Mouse (Mus musculus) gastrocnemius, postnatal 14 days (tissue): ENCODE measurements around the gene Uckl1. TPM values are rescaled to one million over a fixed set of nuclear protein-coding genes. Genes with fewer than 3 reads are reported as not detected.

Source experiments
- DNase-seq: peaks from one replicate; pipeline ENCODE4 v3.0.0; 2021; ENCODE audit warnings: mixed read lengths
- intact Hi-C: fragments of 180-260 bp; cut with DNase I; formaldehyde crosslinking; loops from one replicate; pipeline ENCODE4 v1.15.1; 2025; ENCODE audit warnings: low total_unique reads
- total RNA-seq, 2 experiments: library from RNA; stranded (reverse); gene quantifications; 2 replicates each; pipeline ENCODE4 v1.2.3; 2021

Gene Uckl1
- total RNA-seq, 2 experiments from 2014 or later: 28.8 to 29.7 TPM

DNA sequence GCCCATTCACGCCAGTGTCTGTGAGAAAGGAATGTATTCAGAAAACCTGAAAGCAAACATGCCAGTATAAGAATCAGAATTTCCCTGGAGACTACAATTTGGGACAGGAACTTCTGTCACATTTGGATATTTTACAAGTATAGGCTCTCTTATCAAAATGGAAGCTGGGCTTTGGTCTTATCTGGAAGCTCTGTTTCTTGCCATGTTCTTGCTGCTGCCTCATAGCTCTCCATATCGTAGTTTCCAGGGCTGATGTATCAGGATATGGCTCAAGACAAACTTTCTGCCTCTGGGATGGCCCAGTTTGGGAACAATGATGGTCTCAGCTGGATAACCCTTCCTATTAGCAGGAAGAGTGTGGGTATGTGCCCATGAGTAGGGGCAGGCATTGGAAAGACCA lies 8.1 kb downstream of the Uckl1 start:
- no peak for DNase-seq
- intact Hi-C loops: no loop called here

- intact Hi-C loops: loop anchor here (5.0 kb wide), 1 partner anchor 63 kb away; no protein-coding TSS in a partner anchor
- no peak for DNase-seq
Observed at GRCm38 (mm10) chr2:181574921-181575545, 9.7 kb downstream of the Uckl1 start.

GRCm38 (mm10) chr2:181573961-181574360 lies 10.7 kb downstream of the Uckl1 start:
- intact Hi-C loops: loop anchor here (5.0 kb wide), 1 partner anchor 62 kb away; no protein-coding TSS in a partner anchor
- no peak for DNase-seq

GRCm38 (mm10) chr2:181572921-181573920 lies 11.5 kb downstream of the Uckl1 start:
- intact Hi-C loops: loop anchor here (5.0 kb wide), 1 partner anchor 61 kb away; no protein-coding TSS in a partner anchor
- DNase-seq: no peak

DNA sequence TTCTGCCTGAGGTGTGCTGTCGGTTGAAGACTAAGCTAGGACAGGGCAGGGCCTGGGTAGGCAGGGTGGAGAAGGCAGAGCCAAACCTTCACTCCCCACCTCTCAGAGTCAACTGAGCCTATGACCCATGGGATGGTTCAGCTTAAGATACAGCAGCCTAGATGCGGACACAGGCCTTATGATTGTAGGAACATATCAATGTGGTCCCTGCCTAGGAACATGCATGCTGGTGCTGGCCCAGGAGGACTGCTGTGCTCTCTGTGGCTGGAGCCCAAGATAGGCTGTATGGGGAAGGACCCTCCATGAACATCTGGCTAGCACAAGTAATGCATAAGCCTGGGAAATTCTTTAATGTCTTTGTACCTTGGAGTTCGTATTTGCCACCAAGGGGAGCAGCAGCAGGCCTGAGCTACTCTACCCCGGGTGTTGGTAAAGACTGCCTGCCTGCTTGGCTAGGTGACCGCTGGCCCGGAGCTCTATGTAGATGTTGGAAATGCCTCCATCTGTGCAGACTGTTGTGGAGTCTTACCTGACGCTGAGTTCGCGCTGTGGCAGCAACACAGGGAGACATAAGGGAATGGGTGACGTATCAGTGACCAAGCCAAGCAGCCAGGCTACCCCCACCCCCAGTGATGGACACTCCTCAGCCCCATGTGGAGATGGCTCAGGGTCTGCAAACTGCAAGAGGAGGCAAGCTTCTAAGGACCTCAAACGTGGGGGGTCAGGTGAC lies 12.6 kb downstream of the Uckl1 start:
- no peak for DNase-seq
- intact Hi-C loops: loop anchor here (5.0 kb wide), 1 partner anchor 60 kb away; no protein-coding TSS in a partner anchor

DNA sequence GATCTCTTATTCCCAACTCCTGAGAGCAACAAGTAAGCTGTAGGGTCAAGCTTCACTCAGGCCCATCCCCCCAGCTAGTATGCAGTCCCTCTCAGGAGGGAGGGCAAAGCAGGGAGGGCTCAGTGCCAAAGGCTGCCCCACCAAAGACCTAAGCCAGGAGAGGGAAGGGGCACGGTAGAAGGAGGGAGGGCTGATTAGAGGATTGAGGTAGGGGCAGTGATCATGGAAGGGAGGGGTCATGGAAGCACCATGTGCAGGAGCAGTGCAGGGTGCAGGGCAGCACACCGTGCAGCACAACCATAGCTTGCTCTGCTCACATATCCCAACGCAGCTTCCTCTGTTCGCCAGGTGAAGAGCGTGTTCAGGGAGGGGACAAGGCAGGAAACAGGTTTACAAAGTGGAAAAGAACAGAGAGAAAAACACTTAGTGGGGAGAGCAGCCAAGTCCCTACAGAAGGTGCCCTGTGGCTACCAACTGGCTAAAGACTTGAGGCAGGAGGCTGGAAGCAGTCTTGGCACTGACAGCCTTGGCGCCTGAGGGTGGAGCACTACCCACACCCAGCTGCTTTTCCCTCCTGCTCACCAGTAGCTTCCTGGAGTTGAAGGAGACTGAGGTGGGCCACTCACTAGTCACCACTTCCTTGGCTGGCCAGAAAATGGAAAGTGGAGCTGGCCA lies 13.6 kb downstream of the Uckl1 start:
- intact Hi-C loops: loop anchor here (5.0 kb wide), 1 partner anchor 59 kb away; no protein-coding TSS in a partner anchor
- no peak for DNase-seq

GRCm38 (mm10) chr2:181570375-181570774 lies 14.3 kb downstream of the Uckl1 start:
- DNase-seq: no peak
- intact Hi-C loops: loop anchor here (5.0 kb wide), 1 partner anchor 58 kb away; no protein-coding TSS in a partner anchor

- no peak for DNase-seq
- intact Hi-C loops: loop anchor here (5.0 kb wide), 2 partner anchors 58 to 178 kb away; no protein-coding TSS in a partner anchor
Observed at GRCm38 (mm10) chr2:181569856-181570255, 14.8 kb downstream of the Uckl1 start.

- intact Hi-C loops: loop anchor here (5.0 kb wide), 1 partner anchor 176 kb away; no protein-coding TSS in a partner anchor
Observed at GRCm38 (mm10) chr2:181568272-181569008, 16.3 kb downstream of the Uckl1 start.

GRCm38 (mm10) chr2:181567338-181567737 lies 17.4 kb downstream of the Uckl1 start:
- no peak for DNase-seq
- intact Hi-C loops: loop anchor here (5.0 kb wide), 1 partner anchor 175 kb away; no protein-coding TSS in a partner anchor

More at GRCm38 (mm10) chr2:181568272-181569008, 16.3 kb downstream of the Uckl1 start:
- peak; percentile 46 for DNase-seq

- no peak for DNase-seq
- intact Hi-C loops: no loop called here
Observed at GRCm38 (mm10) chr2:181553772-181554171, 30.9 kb downstream of the Uckl1 start.

DNA sequence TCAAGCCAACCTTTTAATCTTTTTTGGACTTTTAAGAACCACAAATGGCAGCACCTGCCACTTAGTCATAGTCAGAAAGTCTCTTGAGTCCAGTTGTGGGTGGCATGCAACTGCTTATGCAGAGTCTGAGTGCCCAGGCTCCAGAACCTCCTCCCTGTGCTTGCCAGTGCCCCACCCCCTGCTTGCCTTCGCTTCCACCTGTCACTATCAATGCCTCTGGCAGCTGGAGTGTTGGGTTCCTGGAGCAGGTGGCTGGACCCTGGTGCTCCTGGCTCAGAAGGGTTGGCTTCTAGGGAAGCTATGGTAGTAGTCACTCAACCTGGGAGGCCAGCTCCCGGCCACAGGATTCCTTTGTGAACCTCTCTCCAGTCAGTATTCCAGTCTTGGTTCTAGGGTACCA lies 34.5 kb downstream of the Uckl1 start:
- peak; percentile 41 for DNase-seq
- intact Hi-C loops: no loop called here

- no peak for DNase-seq
Observed at GRCm38 (mm10) chr2:181548682-181549081, 36.0 kb downstream of the Uckl1 start.

GRCm38 (mm10) chr2:181548227-181548626 lies 36.5 kb downstream of the Uckl1 start:
- intact Hi-C loops: no loop called here
- DNase-seq: no peak

More at GRCm38 (mm10) chr2:181548682-181549081, 36.0 kb downstream of the Uckl1 start:
- intact Hi-C loops: no loop called here

- intact Hi-C loops: no loop called here
- DNase-seq: no peak
Observed at GRCm38 (mm10) chr2:181546142-181546541, 38.5 kb downstream of the Uckl1 start.

DNA sequence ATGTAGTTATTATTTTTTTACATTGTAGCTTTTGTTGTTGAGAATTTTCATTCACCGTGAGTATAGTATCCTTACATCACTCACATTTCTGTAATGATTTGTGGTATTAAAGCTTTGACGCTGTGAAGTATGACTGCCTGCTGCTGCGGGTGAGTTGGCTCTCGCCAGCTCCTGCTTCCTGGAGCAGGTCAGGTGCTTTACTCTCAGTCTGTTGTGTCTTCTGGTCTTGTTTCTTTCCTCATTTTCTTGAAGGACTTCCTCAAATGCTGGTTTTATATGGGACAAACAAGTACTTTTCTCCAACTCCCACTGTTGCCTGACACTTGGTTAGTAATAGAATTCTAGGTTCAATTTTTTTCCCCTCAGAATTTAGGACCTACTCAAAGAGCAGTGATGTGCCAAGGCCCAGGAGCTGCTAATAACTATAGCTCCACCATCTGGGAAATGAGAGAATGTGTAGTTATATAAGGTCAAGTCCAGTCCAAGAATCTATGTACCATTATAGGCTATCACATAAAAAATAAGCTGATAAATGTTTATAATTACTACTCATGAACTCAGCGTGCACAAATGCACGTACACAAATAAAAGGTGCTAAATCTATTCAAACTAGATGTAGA lies 42.8 kb downstream of the Uckl1 start:
- intact Hi-C loops: no loop called here

DNA sequence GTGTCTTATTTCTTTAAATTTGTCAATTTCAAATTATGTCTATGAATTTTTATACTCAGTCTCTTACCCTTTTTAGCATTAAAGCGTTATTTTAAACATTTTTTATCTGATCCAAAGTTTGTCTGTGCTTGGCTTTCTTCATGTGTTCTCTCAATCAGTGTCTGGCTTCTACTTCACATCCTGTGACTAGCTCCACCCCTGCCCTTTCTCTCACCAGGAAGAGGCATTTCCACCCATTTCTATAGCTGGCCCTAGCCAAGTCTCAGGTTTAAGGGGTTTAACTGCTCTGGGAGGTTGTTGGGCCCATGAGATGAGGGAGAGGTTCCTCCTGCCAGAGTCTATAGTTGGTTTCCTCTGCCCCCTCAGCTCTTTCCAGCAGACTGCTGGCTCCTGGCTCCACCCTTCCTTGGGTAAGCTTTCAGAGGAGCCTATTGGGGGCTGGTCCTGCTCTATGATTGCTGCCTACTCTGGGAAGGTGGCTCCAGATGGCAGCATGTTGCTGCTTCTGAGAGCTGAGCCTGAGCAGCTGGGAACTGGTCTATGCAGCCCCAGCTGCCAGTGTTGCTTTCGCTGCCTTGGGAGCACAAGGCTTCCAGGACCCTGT lies 47.1 kb downstream of the Uckl1 start:
- intact Hi-C loops: no loop called here
- DNase-seq: peak; percentile 40

More for the DNA sequence above, 42.8 kb downstream of the Uckl1 start:
- no peak for DNase-seq
